9 mouse cellular contexts compared by ENCODE assay signal in genomic region chr3:144164665-144165385, GRCm38 (mm10). TPM values are rescaled to one million over a fixed set of nuclear protein-coding genes. Genes with fewer than 3 reads are reported as not detected.
DNase-seq lines count a peak whose midpoint lies in the region; ATAC-seq and TF ChIP-seq lines count a peak whose summit lies in the region.
"Had no signal": no experiment of that assay in that cellular context is flagged by ENCODE, and none has a peak within 500 bp of the region (broad histone marks: within the 10 kb centered on the region; RNA-seq: fewer than 3 reads in every experiment).

No protein-coding gene starts in this region.

- no peak for DNase-seq in heart, adult 8-10 months (ENCODE audit: low spot score)
- peak; percentile 62 for DNase-seq in embryonic facial prominence, embryonic 10.5 days (ENCODE audit: low spot score)
- no peak for DNase-seq in frontal cortex, postnatal 10 days (ENCODE audit: low spot score in 2 of 2)
- no peak for DNase-seq in natural killer cell, adult 2 months (ENCODE audit: low spot score in 2 of 2)
- DNase-seq in spleen, postnatal 14 days (ENCODE audit: low spot score in 2 of 2), result no peak
- DNase-seq: cerebellum, adult 11-12 months had no signal

- TF ChIP-seq POLR2A in small intestine, adult 2 months (IDR thresholded peaks at IDR 0.05; ENCODE audit: low read depth, low read length), result no peak

- WGBS in heart, embryonic 15.5 days, result 52% methylated on average over 9 of the region's 9 CpGs
- 38% methylated on average over 9 of the region's 9 CpGs for WGBS in embryonic facial prominence, embryonic 10.5 days
- 51% methylated on average over 9 of the region's 9 CpGs for WGBS in kidney, embryonic 15.5 days
- 32% methylated on average over 9 of the region's 9 CpGs for WGBS in small intestine, adult 2 months

- no peaks in the 10 kb centered on the region for H3K36me3 ChIP-seq in heart, embryonic 15.5 days
- no peaks in the 10 kb centered on the region for H3K36me3 ChIP-seq in embryonic facial prominence, embryonic 10.5 days (replicated peaks)
- no peaks in the 10 kb centered on the region for H3K36me3 ChIP-seq in kidney, embryonic 15.5 days
- H3K36me3 ChIP-seq in small intestine, adult 2 months (ENCODE audit: control insufficient read depth, insufficient read depth, low read length), result no peaks in the 10 kb centered on the region

- 0 out of 2 replicates have a peak overlapping the region, but pooled peaks have one; percentile 13 for H3K4me2 ChIP-seq in heart, embryonic 15.5 days
- H3K4me2 ChIP-seq in kidney, embryonic 15.5 days, result no peak overlapping the region

- no peaks in the 10 kb centered on the region for H3K9me3 ChIP-seq in heart, embryonic 15.5 days (replicated peaks)
- H3K9me3 ChIP-seq in embryonic facial prominence, embryonic 10.5 days, result no peaks in the 10 kb centered on the region
- no peaks in the 10 kb centered on the region for H3K9me3 ChIP-seq in kidney, embryonic 15.5 days (replicated peaks)

- H3K27me3 ChIP-seq in heart, embryonic 15.5 days, result no peaks in the 10 kb centered on the region
- H3K27me3 ChIP-seq in embryonic facial prominence, embryonic 10.5 days (replicated peaks; ENCODE audit: low read depth, poor library complexity, severe bottlenecking), result no peaks in the 10 kb centered on the region
- H3K27me3 ChIP-seq in kidney, embryonic 15.5 days, result no peaks in the 10 kb centered on the region
- no peaks in the 10 kb centered on the region for H3K27me3 ChIP-seq in small intestine, adult 2 months (ENCODE audit: control insufficient read depth, insufficient read depth, low read length)

- H3K9ac ChIP-seq in heart, embryonic 15.5 days, result no peak overlapping the region
- H3K9ac ChIP-seq in kidney, embryonic 15.5 days, result no peak overlapping the region

- H3K4me1 ChIP-seq in heart, embryonic 15.5 days (replicated peaks), result peaks cover 16% of the 10 kb centered on the region; the same call in 1 of the 2 replicates
- peaks cover 19% of the 10 kb centered on the region for H3K4me1 ChIP-seq in embryonic facial prominence, embryonic 10.5 days
- peaks cover 8% of the 10 kb centered on the region for H3K4me1 ChIP-seq in kidney, embryonic 15.5 days
- peaks cover 3% of the 10 kb centered on the region; the same call in 1 of the 2 replicates for H3K4me1 ChIP-seq in small intestine, adult 2 months (ENCODE audit: control insufficient read depth, insufficient read depth, insufficient read length, low read length)

- no peak overlapping the region for H3K4me3 ChIP-seq in heart, embryonic 15.5 days
- H3K4me3 ChIP-seq in embryonic facial prominence, embryonic 10.5 days, result no peak overlapping the region
- no peak overlapping the region for H3K4me3 ChIP-seq in kidney, embryonic 15.5 days (replicated peaks)
- no peak overlapping the region for H3K4me3 ChIP-seq in small intestine, adult 2 months (ENCODE audit: low read depth, low read length)

- peak overlapping the region; percentile 35; the same call in 1 of the 2 replicates for H3K27ac ChIP-seq in heart, embryonic 15.5 days
- peak overlapping the region; percentile 2; the same call in 1 of the 2 replicates for H3K27ac ChIP-seq in embryonic facial prominence, embryonic 10.5 days (replicated peaks)
- H3K27ac ChIP-seq in kidney, embryonic 15.5 days, result peak overlapping the region; percentile 57
- H3K27ac ChIP-seq in small intestine, adult 2 months (ENCODE audit: insufficient read depth, low read depth, low read length), result peak overlapping the region; percentile 40

- ATAC-seq in heart, embryonic 15.5 days (replicated peaks; ENCODE audit: insufficient number of reproducible peaks, insufficient read depth, low FRiP score, low read depth), result no peak
- ATAC-seq in kidney, embryonic 15.5 days (replicated peaks; ENCODE audit: low FRiP score), result peak; percentile 71

- TF ChIP-seq CTCF in small intestine, adult 2 months (IDR thresholded peaks at IDR 0.05; ENCODE audit: extremely low read depth, insufficient read length, insufficient replicate concordance, low read depth, low read length), result no peak

RNA-seq across cellular contexts. Expression of gene Lmo4, which starts 40.2 kb away (rescaled TPM):
- 43.5 and 46.0 TPM in 2 replicates for polyA plus RNA-seq in heart, embryonic 15.5 days (2015; fragmentation: Nextera tagmentation; extraction: Ambion mirVana)
- 10 to 100 TPM; 25.9 to 33.7 (median 29.7) TPM for total RNA-seq in heart, adult 8-10 months (2022)
- polyA plus RNA-seq in embryonic facial prominence, embryonic 10.5 days (2016; fragmentation: Nextera tagmentation; extraction: Ambion mirVana), result 61.2 and 66.3 TPM in 2 replicates
- polyA plus RNA-seq in kidney, embryonic 15.5 days (2015; fragmentation: Nextera tagmentation; extraction: Ambion mirVana), result 58.6 and 62.0 TPM in 2 replicates
- polyA plus RNA-seq in small intestine, adult 2 months (2012; rRNA removed), result 23.8 and 27.6 TPM in 2 replicates

Comparison
In these comparisons a context has a peak if more than half of its experiments do, and no peak if none do; other contexts are left out.
1. H3K27ac ChIP-seq: peak in every context shown above with its lines; median percentile 57 in kidney, embryonic 15.5 days; 40 in small intestine, adult 2 months; 35 in heart, embryonic 15.5 days; 2 in embryonic facial prominence, embryonic 10.5 days.